10 mouse cellular contexts compared by ENCODE assay signal in genomic region chr4:152159285-152159678, GRCm38 (mm10). TPM values are rescaled to one million over a fixed set of nuclear protein-coding genes. Genes with fewer than 3 reads are reported as not detected.
DNase-seq lines count a peak whose midpoint lies in the region; ATAC-seq and TF ChIP-seq lines count a peak whose summit lies in the region.
"Had no signal": no experiment of that assay in that cellular context is flagged by ENCODE, and none has a peak within 500 bp of the region (broad histone marks: within the 10 kb centered on the region; RNA-seq: fewer than 3 reads in every experiment).

No protein-coding gene starts in this region.

- H3K36me3 ChIP-seq in heart, embryonic 13.5 days, result no peaks in the 10 kb centered on the region
- H3K36me3 ChIP-seq in intestine, embryonic 14.5 days (ENCODE audit: control insufficient read depth, insufficient read depth, low read length), result no peaks in the 10 kb centered on the region
- no peaks in the 10 kb centered on the region for H3K36me3 ChIP-seq in midbrain, embryonic 12.5 days

- ATAC-seq in heart, embryonic 13.5 days (ENCODE audit: extremely low read depth, insufficient number of reproducible peaks, low FRiP score, low TSS enrichment), result no peak
- no peak for ATAC-seq in intestine, embryonic 14.5 days (replicated peaks; ENCODE audit: low FRiP score, low TSS enrichment, low read depth)
- no peak for ATAC-seq in midbrain, embryonic 12.5 days (ENCODE audit: low FRiP score, low read depth)
- ATAC-seq in frontal cortex, adult (ENCODE audit: low TSS enrichment), result no peak

- H3K4me1 ChIP-seq in heart, embryonic 13.5 days, result peaks cover 18% of the 10 kb centered on the region
- H3K4me1 ChIP-seq in bone marrow macrophage, adult 2 months (ENCODE audit: control insufficient read depth, insufficient read depth, low read length), result peaks cover 8% of the 10 kb centered on the region
- peaks cover 12% of the 10 kb centered on the region; the same call in 1 of the 2 replicates for H3K4me1 ChIP-seq in intestine, embryonic 14.5 days (replicated peaks; ENCODE audit: control insufficient read depth, insufficient read depth, low read length)
- H3K4me1 ChIP-seq in midbrain, embryonic 12.5 days, result peaks cover 17% of the 10 kb centered on the region

- no peak for DNase-seq in heart, adult 8-10 months (ENCODE audit: low spot score)
- no peak for DNase-seq in intestine, embryonic 14.5 days (ENCODE audit: low spot score)
- no peak for DNase-seq in layer of hippocampus, postnatal 10 days (ENCODE audit: low spot score in 2 of 2)
- DNase-seq in ovary, postnatal 10 days (ENCODE audit: low spot score), result no peak
- DNase-seq: left cerebral cortex, postnatal 4 days; thymus, adult 2 months had no signal

- H3K9ac ChIP-seq in heart, embryonic 13.5 days, result no peak overlapping the region
- H3K9ac ChIP-seq in intestine, embryonic 14.5 days (ENCODE audit: low read length), result no peak overlapping the region
- H3K9ac ChIP-seq in midbrain, embryonic 12.5 days (replicated peaks), result no peak overlapping the region

- 3% methylated on average over 19 of the region's 19 CpGs for whole genome bisulfite sequencing in heart, embryonic 13.5 days
- WGBS in intestine, embryonic 14.5 days, result 2% methylated on average over 19 of the region's 19 CpGs
- 2% methylated on average over 19 of the region's 19 CpGs for WGBS in midbrain, embryonic 12.5 days

- no peaks in the 10 kb centered on the region for H3K9me3 ChIP-seq in heart, embryonic 13.5 days
- no peaks in the 10 kb centered on the region for H3K9me3 ChIP-seq in intestine, embryonic 14.5 days (ENCODE audit: control insufficient read depth, low read length)
- no peaks in the 10 kb centered on the region for H3K9me3 ChIP-seq in midbrain, embryonic 12.5 days

- TF ChIP-seq POLR2A in bone marrow macrophage, adult 2 months (IDR thresholded peaks at IDR 0.05; ENCODE audit: borderline replicate concordance, low read depth, low read length), result no peak

- peak overlapping the region; percentile 43 for H3K4me3 ChIP-seq in heart, embryonic 13.5 days
- H3K4me3 ChIP-seq in bone marrow macrophage, adult 2 months (ENCODE audit: insufficient read depth, low read length), result peak overlapping the region; percentile 44
- 0 out of 2 replicates have a peak overlapping the region, but pooled peaks have one; percentile 13 for H3K4me3 ChIP-seq in intestine, embryonic 14.5 days (ENCODE audit: low read depth, low read length)
- 0 out of 2 replicates have a peak overlapping the region, but pooled peaks have one; percentile 10 for H3K4me3 ChIP-seq in midbrain, embryonic 12.5 days

- H3K27ac ChIP-seq in heart, embryonic 13.5 days (replicated peaks), result no peak overlapping the region
- no peak overlapping the region for H3K27ac ChIP-seq in bone marrow macrophage, adult 2 months (ENCODE audit: insufficient read depth, low read depth, low read length)
- H3K27ac ChIP-seq in intestine, embryonic 14.5 days (ENCODE audit: low read depth), result no peak overlapping the region
- H3K27ac ChIP-seq in midbrain, embryonic 12.5 days (replicated peaks), result no peak overlapping the region

- peaks cover 93% of the 10 kb centered on the region for H3K27me3 ChIP-seq in heart, embryonic 13.5 days (replicated peaks)
- H3K27me3 ChIP-seq in intestine, embryonic 14.5 days (replicated peaks; ENCODE audit: control insufficient read depth, insufficient read depth, low read length), result peaks cover 62% of the 10 kb centered on the region
- H3K27me3 ChIP-seq in midbrain, embryonic 12.5 days, result peaks cover 92% of the 10 kb centered on the region

- no peak for TF ChIP-seq CTCF in bone marrow macrophage, adult 2 months (IDR thresholded peaks at IDR 0.05; ENCODE audit: low read depth, low read length)

- peak overlapping the region; percentile 66 for H3K4me2 ChIP-seq in heart, embryonic 13.5 days
- H3K4me2 ChIP-seq in intestine, embryonic 14.5 days (ENCODE audit: low read length), result 0 out of 2 replicates have a peak overlapping the region, but pooled peaks have one; percentile 8
- H3K4me2 ChIP-seq in midbrain, embryonic 12.5 days (replicated peaks), result peak overlapping the region; percentile 24

RNA-seq across cellular contexts. Expression of gene Hes2, which starts 0.6 kb away (rescaled TPM):
- polyA plus RNA-seq in heart, embryonic 13.5 days (2015; fragmentation: Nextera tagmentation; extraction: Ambion mirVana), result not detected in 2 replicates
- not detected for total RNA-seq in heart, adult 8-10 months (2022)
- not detected in 2 replicates for polyA plus RNA-seq in bone marrow macrophage, adult 2 months (2012; ENCODE audit: insufficient read depth, insufficient read length, missing spikeins)
- polyA plus RNA-seq in intestine, embryonic 14.5 days (2014; fragmentation: Nextera tagmentation; extraction: Ambion mirVana), result not detected in 2 replicates
- polyA plus RNA-seq in midbrain, embryonic 12.5 days (2016; fragmentation: Nextera tagmentation; extraction: Ambion mirVana), result 0.47 and 0.60 TPM in 2 replicates
- not detected for total RNA-seq in layer of hippocampus, postnatal 10 days (2021)
- total RNA-seq: left cerebral cortex, postnatal 4 days had no signal

RNA-seq across cellular contexts. Expression of gene Espn, which starts 7.1 kb away (rescaled TPM):
- polyA plus RNA-seq in heart, embryonic 13.5 days (2015; fragmentation: Nextera tagmentation; extraction: Ambion mirVana), result 0.87 and 1.1 TPM in 2 replicates
- total RNA-seq in heart, adult 8-10 months (2022), result 1 to 10 TPM; 2.6 to 3.5 (median 3.0) TPM
- 0.44 and 0.97 TPM in 2 replicates for polyA plus RNA-seq in bone marrow macrophage, adult 2 months (2012; ENCODE audit: insufficient read depth, insufficient read length, missing spikeins)
- 22.8 and 24.2 TPM in 2 replicates for polyA plus RNA-seq in intestine, embryonic 14.5 days (2014; fragmentation: Nextera tagmentation; extraction: Ambion mirVana)
- 0.26 TPM in 1 of 2 replicates, not detected in the other for polyA plus RNA-seq in midbrain, embryonic 12.5 days (2016; fragmentation: Nextera tagmentation; extraction: Ambion mirVana)
- under 1 TPM; 0.62 to 0.78 TPM for total RNA-seq in layer of hippocampus, postnatal 10 days (2021)

RNA-seq across cellular contexts. Expression of gene Acot7, which starts 18.7 kb away (rescaled TPM):
- polyA plus RNA-seq in heart, embryonic 13.5 days (2015; fragmentation: Nextera tagmentation; extraction: Ambion mirVana), result 73.9 and 84.7 TPM in 2 replicates
- total RNA-seq in heart, adult 8-10 months (2022), result 10 to 100 TPM; 63.9 to 80.9 (median 69.3) TPM
- polyA plus RNA-seq in bone marrow macrophage, adult 2 months (2012; ENCODE audit: insufficient read depth, insufficient read length, missing spikeins), result 39.0 and 46.2 TPM in 2 replicates
- 61.5 and 69.7 TPM in 2 replicates for polyA plus RNA-seq in intestine, embryonic 14.5 days (2014; fragmentation: Nextera tagmentation; extraction: Ambion mirVana)
- polyA plus RNA-seq in midbrain, embryonic 12.5 days (2016; fragmentation: Nextera tagmentation; extraction: Ambion mirVana), result 104 and 105 TPM in 2 replicates
- total RNA-seq in layer of hippocampus, postnatal 10 days (2021), result 100 to 1,000 TPM; 426 to 431 TPM

RNA-seq across cellular contexts. Expression of gene Tnfrsf25, which starts 43.5 kb away (rescaled TPM):
- polyA plus RNA-seq in heart, embryonic 13.5 days (2015; fragmentation: Nextera tagmentation; extraction: Ambion mirVana), result 0.73 and 0.80 TPM in 2 replicates
- total RNA-seq in heart, adult 8-10 months (2022), result 1 to 10 TPM; 1.1 to 3.2 (median 1.8) TPM
- not detected in 2 replicates for polyA plus RNA-seq in bone marrow macrophage, adult 2 months (2012; ENCODE audit: insufficient read depth, insufficient read length, missing spikeins)
- 0.97 and 0.98 TPM in 2 replicates for polyA plus RNA-seq in intestine, embryonic 14.5 days (2014; fragmentation: Nextera tagmentation; extraction: Ambion mirVana)
- polyA plus RNA-seq in midbrain, embryonic 12.5 days (2016; fragmentation: Nextera tagmentation; extraction: Ambion mirVana), result 0.73 and 0.83 TPM in 2 replicates
- 10 to 100 TPM; 14.0 to 15.1 TPM for total RNA-seq in layer of hippocampus, postnatal 10 days (2021)

Comparison
In these comparisons a context has a peak if more than half of its experiments do, and no peak if none do; other contexts are left out.
1. H3K4me2 ChIP-seq: peak in every context shown above with its lines; median percentile 66 in heart, embryonic 13.5 days; 24 in midbrain, embryonic 12.5 days; 8 in intestine, embryonic 14.5 days.
2. RNA of gene Espn, which starts 7.1 kb away (polyA plus RNA-seq): 22.8 to 24.2 TPM in intestine, embryonic 14.5 days; 0.87 to 1.1 TPM in heart, embryonic 13.5 days, 0.44 to 0.97 TPM in bone marrow macrophage, adult 2 months and 0.26 TPM in midbrain, embryonic 12.5 days; every median in the first group is over 10 times any median in the second.
3. Peak in every context shown above with its lines, with median percentiles within 50 percentile points of each other: H3K4me3 ChIP-seq.